Mouse (Mus musculus) T-helper 1 cell (primary cell): Measurements from ENCODE around the gene Gp9.

Experiments used
- in situ Hi-C: fragments of 300-600 bp; cut with MboI, MseI; formaldehyde crosslinking; loops from one replicate; pipeline ENCODE4 v1.15.1; 2025; ENCODE audit warnings: high pct_unique_total_duplicates

The Gp9 gene

DNA sequence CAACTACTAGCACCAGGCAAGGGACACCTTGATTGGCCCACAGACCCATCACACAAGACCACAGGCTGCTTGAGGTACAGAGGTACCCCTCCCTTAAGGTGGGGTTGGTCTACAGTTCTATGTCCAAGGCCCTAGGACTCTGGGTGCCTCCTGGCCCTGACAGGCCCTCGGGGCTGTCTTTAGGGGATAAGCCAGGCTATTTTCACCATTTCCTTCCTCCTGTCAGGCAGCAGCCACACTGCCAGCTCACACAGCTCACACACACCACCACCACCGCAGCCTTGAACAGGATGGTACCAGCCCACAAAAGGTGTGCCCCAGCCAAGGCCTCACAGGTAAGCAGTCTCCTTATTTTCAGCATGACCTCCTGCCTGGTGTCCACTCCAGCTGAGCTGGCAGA lies at the start of gene Gp9:
Gene Gp9 (plus strand): TSS at position 231 of the 400 bp plus-strand sequence.
- in situ Hi-C loops = no loop called here

DNA sequence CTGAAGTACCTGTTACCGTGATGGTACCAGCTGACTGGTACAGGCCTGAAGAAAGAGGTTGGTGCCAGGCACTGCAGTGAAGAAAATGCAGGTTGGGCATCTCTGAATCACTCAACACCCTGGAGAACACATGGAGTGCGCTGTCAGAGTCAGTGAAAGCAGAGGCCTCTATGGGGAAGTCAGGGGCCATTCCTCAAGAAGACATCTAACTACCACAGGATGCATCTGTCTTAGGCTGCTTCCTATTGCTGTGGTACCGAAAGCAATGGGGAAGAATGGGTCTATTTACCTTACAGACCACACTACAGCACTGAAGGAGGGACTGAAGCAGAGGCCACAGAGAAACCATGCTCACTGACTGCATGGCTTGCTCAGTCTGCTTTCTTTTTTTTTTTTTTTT lies 49.8 kb upstream of the Gp9 start:
- in situ Hi-C loops = no loop called here

DNA sequence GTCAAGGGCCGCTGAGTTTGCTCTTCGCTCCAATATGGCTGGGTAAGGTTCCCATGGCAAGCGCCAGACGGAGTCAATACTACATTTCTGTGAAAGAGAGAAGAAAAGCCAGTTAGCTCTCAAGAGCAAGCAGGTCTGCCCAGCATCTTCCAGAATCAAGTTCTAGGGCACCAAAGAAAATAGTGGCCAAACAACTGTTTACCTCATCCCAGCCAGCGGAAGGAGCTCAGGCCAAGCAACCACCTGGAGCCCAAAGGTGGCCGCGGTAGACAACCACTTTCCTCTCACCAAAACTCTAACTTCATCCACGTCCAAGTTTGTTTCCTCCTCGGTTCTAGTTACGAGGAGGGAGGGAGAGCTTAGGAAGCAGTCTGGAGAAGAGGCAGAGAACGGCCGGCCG lies 47.7 kb upstream of the Gp9 start:
- in situ Hi-C loops = no loop called here

DNA sequence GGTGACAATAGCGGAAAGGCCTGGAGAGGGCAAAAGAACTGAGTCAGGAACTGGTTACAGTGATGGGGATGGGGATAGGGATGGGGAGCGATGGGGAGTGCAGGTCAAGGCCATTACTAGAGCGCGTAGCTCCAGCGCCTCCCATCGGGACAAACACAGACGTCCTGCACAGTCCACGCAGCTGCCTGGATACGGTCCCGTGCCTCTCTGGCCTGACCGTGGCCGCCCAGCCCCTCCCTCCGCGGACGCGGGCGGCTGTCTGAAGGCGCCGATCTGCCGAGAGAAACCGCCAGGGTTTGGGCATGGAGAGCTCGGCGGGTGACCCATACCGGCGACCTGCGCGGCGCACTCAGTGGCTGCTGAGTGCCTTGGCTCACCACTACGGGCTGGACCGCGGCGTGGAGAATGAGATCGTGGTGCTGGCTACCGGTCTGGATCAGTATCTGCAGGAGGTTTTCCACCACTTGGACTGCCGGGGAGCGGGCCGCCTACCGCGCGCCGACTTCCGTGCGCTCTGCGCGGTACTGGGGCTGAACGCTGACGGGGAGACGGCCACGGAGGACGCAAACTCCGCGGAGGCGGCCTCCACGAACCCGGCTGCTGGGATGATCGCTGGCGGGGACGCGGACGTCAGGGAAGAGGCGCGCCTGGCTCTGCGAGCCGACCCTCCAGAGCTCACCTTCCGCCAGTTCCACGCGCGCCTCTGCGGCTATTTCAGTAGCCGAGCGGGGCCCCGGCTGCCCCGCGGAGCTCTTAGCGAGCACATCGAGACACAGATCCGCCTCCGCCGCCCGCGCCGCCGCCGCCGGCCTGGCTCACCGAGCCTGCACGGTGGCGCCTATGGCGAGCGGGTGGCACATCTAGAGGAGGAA lies 47.0 kb upstream of the Gp9 start, which contains the start of gene Efcc1:
Gene Efcc1 (plus strand): TSS at position 279 of the 872 bp plus-strand sequence.
- in situ Hi-C loops = no loop called here

GRCm38 (mm10) chr6:87731463-87732095 lies 46.3 kb upstream of the Gp9 start:
- in situ Hi-C loops = no loop called here

GRCm38 (mm10) chr6:87732151-87733011 lies 45.5 kb upstream of the Gp9 start:
- in situ Hi-C loops = no loop called here

GRCm38 (mm10) chr6:87733131-87733930 lies 44.5 kb upstream of the Gp9 start:
- in situ Hi-C loops = no loop called here

GRCm38 (mm10) chr6:87734136-87734535 lies 43.7 kb upstream of the Gp9 start:
- in situ Hi-C loops = no loop called here

DNA sequence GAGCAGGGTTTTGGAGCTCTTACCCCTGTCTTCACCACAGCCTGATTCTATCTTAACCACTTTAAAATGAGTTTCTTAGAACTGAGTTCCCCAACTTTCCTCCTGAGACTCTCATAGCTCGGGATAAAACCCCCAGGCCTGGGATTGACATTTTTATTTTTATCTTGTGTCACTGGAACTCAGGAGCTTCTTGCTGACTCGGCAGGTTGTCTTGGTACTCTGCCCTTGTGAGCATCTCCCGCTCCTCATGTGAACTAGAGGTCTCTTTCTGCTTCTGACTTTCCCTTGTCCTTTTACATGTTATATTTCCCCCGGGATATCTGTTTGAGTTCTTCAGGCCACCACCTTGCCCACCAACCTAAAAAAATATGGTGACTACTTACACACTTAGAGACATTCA lies 40.9 kb upstream of the Gp9 start:
- in situ Hi-C loops = no loop called here

DNA sequence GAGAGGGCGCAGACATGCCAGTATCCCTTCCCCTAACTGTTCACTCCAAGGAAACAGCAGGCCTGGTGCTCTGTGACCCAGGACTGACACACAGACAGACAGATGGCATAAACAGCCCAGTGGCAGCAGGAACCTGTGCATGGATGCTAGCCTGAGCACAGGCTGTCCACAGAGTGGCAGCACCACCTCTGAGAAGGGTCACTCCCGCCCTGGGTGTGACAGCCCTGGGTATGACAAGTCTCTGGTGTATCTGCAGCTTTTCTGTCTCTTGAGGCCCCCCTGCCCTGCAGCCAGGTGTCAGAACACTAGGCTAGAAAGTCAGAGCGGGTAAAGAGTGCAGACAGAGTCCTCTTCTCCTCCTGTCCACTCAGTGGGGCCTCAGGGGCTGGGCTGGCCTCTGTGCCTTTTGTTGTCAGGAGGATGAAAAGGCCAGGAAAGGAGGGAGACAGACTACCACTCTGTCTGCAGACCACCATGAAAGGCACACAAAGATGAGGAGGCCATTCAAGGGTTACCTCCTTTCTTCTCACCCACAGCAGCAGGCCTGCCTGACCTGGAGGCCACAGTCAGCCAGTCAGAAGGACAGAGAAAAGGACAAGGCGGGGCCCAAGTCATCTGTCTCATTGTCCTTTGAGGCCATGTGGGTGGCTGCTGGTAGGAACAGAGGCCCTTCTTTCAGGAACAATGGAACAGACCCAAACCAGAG lies 39.8 kb upstream of the Gp9 start:
- in situ Hi-C loops = no loop called here

- in situ Hi-C loops = no loop called here
Observed at GRCm38 (mm10) chr6:87739898-87740297, 38.0 kb upstream of the Gp9 start.

DNA sequence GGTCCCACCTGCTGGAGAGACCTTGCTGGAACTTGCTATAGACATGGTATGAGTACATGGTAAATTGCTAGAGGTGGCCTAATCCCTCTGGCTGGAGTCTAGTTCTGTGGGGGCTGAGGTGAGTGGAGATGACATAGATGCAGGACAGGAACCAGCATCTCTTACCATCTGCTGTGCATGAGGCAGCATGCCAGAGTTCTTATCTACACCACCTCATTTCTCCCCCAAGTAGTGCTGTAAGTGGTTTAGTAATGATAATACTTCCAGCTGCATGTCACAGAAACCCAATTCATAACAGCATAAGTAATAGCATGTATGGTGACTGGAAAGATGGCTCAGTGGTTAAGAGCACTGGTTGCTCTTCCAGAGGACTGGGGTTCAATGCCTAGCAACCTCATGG lies 37.4 kb upstream of the Gp9 start:
- in situ Hi-C loops = no loop called here

DNA sequence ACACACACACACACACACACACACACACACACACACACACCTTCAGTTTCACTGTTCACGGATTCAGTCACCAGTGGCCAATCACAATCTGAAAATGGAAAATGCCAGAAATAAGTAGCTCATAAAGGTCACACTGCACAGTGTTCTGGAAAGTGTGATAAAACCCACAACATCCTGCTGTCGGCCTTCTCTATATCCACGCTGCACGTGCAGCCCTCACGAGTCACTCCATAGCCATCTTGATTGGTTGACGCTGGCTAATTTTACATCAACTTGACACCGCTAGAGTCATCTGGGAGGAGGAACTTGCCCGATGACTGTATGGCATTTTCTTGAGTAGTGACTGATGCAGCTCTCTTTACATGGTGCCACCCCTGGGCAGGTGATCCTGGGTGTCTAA lies 35.9 kb upstream of the Gp9 start:
- in situ Hi-C loops = no loop called here

GRCm38 (mm10) chr6:87742804-87743203 lies 35.1 kb upstream of the Gp9 start:
- in situ Hi-C loops = no loop called here

DNA sequence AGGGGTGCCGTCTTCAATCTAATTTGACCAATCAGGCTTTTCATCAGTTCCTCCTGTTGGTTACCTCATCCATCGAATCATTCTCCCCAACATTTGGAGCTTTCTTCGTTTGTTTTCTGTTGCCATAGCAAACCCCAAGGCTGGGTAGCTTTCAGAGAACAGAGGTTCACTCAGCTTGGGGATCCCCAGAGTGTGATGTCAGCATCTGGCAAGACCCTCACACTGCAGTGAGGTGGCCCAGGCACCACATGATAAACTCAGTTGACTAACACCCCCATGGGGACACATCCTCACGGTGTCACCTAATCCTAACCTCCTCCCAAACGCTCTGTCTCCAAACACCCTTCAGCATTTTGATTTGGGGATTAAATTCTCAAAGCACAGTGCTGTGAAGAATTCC lies 34.6 kb upstream of the Gp9 start:
- in situ Hi-C loops = no loop called here

DNA sequence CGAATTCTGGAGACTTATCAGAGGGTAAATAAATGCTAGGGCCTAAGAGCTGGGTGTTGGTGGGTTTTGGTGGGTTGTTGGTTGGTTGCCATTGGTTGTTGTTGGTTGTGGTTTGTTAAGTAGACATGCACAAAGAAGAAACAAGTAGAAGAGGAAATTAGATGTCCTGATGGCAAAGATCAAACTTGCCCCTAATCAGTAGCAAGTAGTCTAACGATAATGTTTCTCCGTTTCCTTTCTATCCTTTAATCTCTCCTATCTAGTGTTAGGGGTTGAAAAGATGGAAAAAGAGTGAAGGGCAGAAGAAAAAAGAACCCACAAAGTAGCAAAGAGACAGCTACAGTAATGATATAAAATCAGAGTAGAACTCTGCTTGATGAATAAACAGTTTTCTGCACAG lies 33.2 kb upstream of the Gp9 start:
- in situ Hi-C loops = no loop called here

GRCm38 (mm10) chr6:87745301-87745700 lies 32.6 kb upstream of the Gp9 start:
- in situ Hi-C loops = no loop called here

GRCm38 (mm10) chr6:87746059-87746458 lies 31.8 kb upstream of the Gp9 start:
- in situ Hi-C loops = no loop called here

GRCm38 (mm10) chr6:87746849-87747248 lies 31.0 kb upstream of the Gp9 start:
- in situ Hi-C loops = no loop called here

DNA sequence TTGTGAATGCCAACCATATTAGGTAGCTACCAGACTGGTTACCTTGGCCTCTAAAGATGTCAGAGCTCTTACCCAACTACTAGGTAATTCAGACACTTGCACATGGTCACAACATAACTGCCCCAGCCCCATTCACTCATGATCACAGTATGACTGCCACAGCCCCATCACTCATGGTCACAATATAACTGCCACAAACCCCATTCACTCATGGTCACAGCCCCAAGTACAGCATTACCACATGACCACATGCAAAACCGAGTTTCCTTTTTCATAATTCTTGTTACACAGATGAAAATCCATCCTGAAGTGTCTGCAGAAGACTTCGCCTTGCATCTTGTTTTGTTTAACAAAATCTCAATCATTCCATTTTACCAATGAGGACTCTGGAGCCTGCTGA lies 29.8 kb upstream of the Gp9 start:
- in situ Hi-C loops = no loop called here

- in situ Hi-C loops = no loop called here
Observed at GRCm38 (mm10) chr6:87748531-87748930, 29.3 kb upstream of the Gp9 start.
